Mouse (Mus musculus) WW6 (cell line): ENCODE data around the gene Gstt2.

Source experiments
- DNase-seq: peaks from one replicate; pipeline ENCODE4 v3.0.0-alpha.2; 2013; ENCODE audit warnings: low read depth, low spot score

Gene Gstt2

GRCm38 (mm10) chr10:75837248-75837759 lies at the start of gene Gstt2:
TSS of gene Gstt2 (minus strand) at chr10:75837424.
- DNase-seq = peak; percentile 99

- DNase-seq = no peak
Measured at GRCm38 (mm10) chr10:75884742-75885141, 47.5 kb upstream of the Gstt2 start.

GRCm38 (mm10) chr10:75883232-75883552 lies 46.0 kb upstream of the Gstt2 start:
- DNase-seq = peak; percentile 79

GRCm38 (mm10) chr10:75882433-75883231 lies 45.4 kb upstream of the Gstt2 start:
- DNase-seq = no peak

- no peak for DNase-seq
Measured at GRCm38 (mm10) chr10:75881578-75882432, 44.6 kb upstream of the Gstt2 start.

- no peak for DNase-seq
Measured at GRCm38 (mm10) chr10:75880771-75881577, 43.8 kb upstream of the Gstt2 start.

GRCm38 (mm10) chr10:75880351-75880750 lies 43.1 kb upstream of the Gstt2 start:
- DNase-seq = no peak

- no peak for DNase-seq
Measured at GRCm38 (mm10) chr10:75878836-75879235, 41.6 kb upstream of the Gstt2 start.

GRCm38 (mm10) chr10:75873543-75874170 lies 36.4 kb upstream of the Gstt2 start:
- DNase-seq = no peak

- peak; percentile 77 for DNase-seq
Measured at GRCm38 (mm10) chr10:75872915-75873542, 35.8 kb upstream of the Gstt2 start.

- DNase-seq = no peak
Measured at GRCm38 (mm10) chr10:75872025-75872914, 35.0 kb upstream of the Gstt2 start.

GRCm38 (mm10) chr10:75861587-75861986 lies 24.4 kb upstream of the Gstt2 start:
- DNase-seq = no peak

GRCm38 (mm10) chr10:75860746-75861145 lies 23.5 kb upstream of the Gstt2 start:
- DNase-seq = no peak

GRCm38 (mm10) chr10:75859786-75860470 lies 22.7 kb upstream of the Gstt2 start, which contains the start of gene Mif:
TSS of gene Mif (minus strand) at chr10:75860240.
- DNase-seq = peak; percentile 87

GRCm38 (mm10) chr10:75859107-75859746 lies 22.0 kb upstream of the Gstt2 start:
- DNase-seq = no peak

GRCm38 (mm10) chr10:75857598-75857997 lies 20.4 kb upstream of the Gstt2 start:
- no peak for DNase-seq

GRCm38 (mm10) chr10:75856976-75857375 lies 19.8 kb upstream of the Gstt2 start:
- DNase-seq = no peak

- no peak for DNase-seq
Measured at GRCm38 (mm10) chr10:75856155-75856907, 19.1 kb upstream of the Gstt2 start.
